Mouse (Mus musculus): ENCODE measurements around the gene Eps8. TPM values are rescaled to one million over a fixed set of nuclear protein-coding genes. Genes with fewer than 3 reads are reported as not detected.
"Not testable (repeated sequence)": the region's sequence is repeated elsewhere in the genome, so short reads cannot be mapped to it uniquely, and the experiment has no call there.

Eps8 gene
- polyA plus RNA-seq, 1 experiment from 2014 or later, result 102 TPM

DNA sequence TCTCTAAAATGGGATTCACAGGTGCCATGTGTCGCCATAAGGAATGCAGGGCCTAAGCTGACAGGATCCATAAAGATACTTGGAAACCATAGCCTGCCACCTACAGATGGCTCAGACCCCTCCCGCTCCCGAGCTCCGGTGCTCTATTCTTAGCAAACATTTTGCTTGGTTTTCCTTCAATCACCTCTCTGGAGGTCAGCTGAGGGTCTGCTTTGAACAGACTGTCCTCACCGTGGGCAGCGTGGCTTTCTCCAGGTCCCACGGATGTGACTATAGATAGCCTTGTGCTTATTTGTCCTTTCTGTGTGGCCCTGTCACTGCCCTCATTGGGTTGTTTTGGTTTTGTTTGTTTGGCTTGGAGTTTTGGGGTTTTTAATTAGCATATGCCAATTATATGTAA lies 196.5 kb downstream of the Eps8 start:
- ATAC-seq, result no peak
- no peaks in the 10 kb centered on the region for H3K9me3 ChIP-seq (ENCODE audit: control insufficient read depth, low read length)

DNA sequence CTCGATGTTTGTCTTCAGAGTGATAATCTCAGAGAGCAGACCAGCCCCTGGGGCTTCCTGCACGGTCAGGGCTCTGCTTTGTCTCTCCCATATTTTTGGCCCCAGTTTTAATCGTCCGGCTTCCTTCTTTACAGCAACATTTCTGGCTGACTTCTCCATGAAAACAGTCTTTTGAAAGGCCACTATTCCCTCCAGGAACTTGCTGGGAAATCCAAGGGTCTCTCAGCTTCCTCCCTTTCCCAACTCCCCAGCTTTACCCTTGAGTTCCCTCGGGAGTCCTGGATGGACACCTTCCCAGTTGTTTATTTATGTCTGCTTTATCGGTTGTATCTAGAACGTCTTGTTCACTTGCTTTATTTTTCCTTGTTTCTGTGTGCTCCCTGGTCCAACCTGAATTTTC lies 197.5 kb downstream of the Eps8 start:
- Histone ChIP-seq H3K4me3 (ENCODE audit: low read length) (no peak overlapping the region), H3K9ac (ENCODE audit: low read depth, low read length) (no peak overlapping the region), H3K27ac (ENCODE audit: low read length) (no peak overlapping the region), H3K9me3 (ENCODE audit: control insufficient read depth, low read length) (no peaks in the 10 kb centered on the region), H3K4me1 (ENCODE audit: control insufficient read depth, insufficient read depth, low read length) (peaks cover 5% of the 10 kb centered on the region), H3K27me3 (replicated peaks; ENCODE audit: control insufficient read depth, insufficient read depth, low read length) (no peaks in the 10 kb centered on the region), H3K36me3 (ENCODE audit: control insufficient read depth, insufficient read depth, low read length) (no peaks in the 10 kb centered on the region), H3K4me2 (ENCODE audit: low read depth, low read length) (0 out of 2 replicates have a peak overlapping the region, but pooled peaks have one; percentile 0)
- no peak for ATAC-seq
- WGBS, result 29% methylated on average over 7 of the region's 7 CpGs

More for the DNA sequence above, 196.5 kb downstream of the Eps8 start:
- Histone ChIP-seq H3K27me3 (replicated peaks; ENCODE audit: control insufficient read depth, insufficient read depth, low read length) (no peaks in the 10 kb centered on the region), H3K4me2 (ENCODE audit: low read depth, low read length) (no peak overlapping the region), H3K9ac (ENCODE audit: low read depth, low read length) (no peak overlapping the region), H3K27ac (ENCODE audit: low read length) (no peak overlapping the region), H3K4me3 (ENCODE audit: low read length) (no peak overlapping the region), H3K4me1 (ENCODE audit: control insufficient read depth, insufficient read depth, low read length) (peaks cover 5% of the 10 kb centered on the region), H3K36me3 (ENCODE audit: control insufficient read depth, insufficient read depth, low read length) (no peaks in the 10 kb centered on the region)
- 81% methylated on average over 7 of the region's 7 CpGs for WGBS

DNA sequence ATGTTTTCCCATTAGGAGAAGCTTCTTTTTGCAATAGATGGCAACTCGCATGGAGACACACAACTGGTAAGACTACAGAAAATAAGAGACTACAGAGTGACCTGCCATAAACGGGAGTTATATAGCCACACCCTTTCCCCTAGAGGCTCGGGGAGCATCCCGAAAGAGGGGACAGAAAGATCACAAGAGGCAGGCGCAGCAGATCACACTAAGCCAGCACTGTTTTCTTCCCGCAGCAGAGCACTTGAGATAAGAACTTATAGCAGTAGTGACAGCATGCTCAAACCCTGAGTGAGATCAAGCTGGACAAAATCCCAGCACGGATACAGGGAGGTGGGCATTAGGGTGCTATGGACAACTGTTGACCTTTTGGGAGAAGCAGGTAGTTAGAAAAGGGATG lies 198.6 kb downstream of the Eps8 start:
- 0 out of 2 replicates have a peak overlapping the region, but pooled peaks have one; percentile 14 for H3K4me2 ChIP-seq (ENCODE audit: low read depth, low read length)
- 0 out of 2 replicates have a peak, but pooled peaks have one; percentile 16 for ATAC-seq

DNA sequence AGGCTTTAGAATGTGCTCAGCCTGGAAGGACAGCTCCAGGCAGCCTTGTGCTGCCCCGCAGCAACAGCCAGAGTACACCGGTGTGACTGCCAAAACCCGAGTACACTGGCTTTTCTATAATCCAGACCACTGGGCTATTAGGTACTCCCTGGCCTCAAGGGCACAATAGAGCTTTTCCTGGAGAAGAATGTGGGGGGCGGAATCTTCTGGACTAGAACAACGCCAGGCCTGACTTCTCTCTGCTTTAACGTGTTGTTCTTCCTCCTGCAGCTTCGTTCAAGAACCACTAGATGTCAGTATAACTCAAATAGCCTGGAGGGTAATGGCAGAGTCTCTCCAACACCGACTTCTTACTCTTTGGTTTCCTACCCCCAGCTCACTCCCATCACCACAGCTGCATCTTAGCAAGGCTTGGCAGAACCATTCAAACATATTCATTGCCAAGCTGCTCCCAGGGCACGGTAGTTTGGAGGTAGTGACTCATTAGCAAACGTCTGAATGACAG lies 199.1 kb downstream of the Eps8 start:
- Histone ChIP-seq H3K9me3 (ENCODE audit: control insufficient read depth, low read length) (no peaks in the 10 kb centered on the region), H3K27ac (ENCODE audit: low read length) (no peak overlapping the region), H3K9ac (ENCODE audit: low read depth, low read length) (no peak overlapping the region), H3K4me2 (ENCODE audit: low read depth, low read length) (0 out of 2 replicates have a peak overlapping the region, but pooled peaks have one; percentile 14), H3K36me3 (ENCODE audit: control insufficient read depth, insufficient read depth, low read length) (no peaks in the 10 kb centered on the region), H3K4me3 (ENCODE audit: low read length) (no peak overlapping the region), H3K27me3 (replicated peaks; ENCODE audit: control insufficient read depth, insufficient read depth, low read length) (no peaks in the 10 kb centered on the region), H3K4me1 (ENCODE audit: control insufficient read depth, insufficient read depth, low read length) (peaks cover 5% of the 10 kb centered on the region)
- peak; percentile 77 for ATAC-seq
- WGBS, result 13% methylated on average over 10 of the region's 10 CpGs

More for the DNA sequence above, 198.6 kb downstream of the Eps8 start:
- H3K4me1 ChIP-seq (ENCODE audit: control insufficient read depth, insufficient read depth, low read length), result peaks cover 5% of the 10 kb centered on the region
- H3K4me3 ChIP-seq (ENCODE audit: low read length), result no peak overlapping the region
- WGBS, result 47% methylated on average over 7 of the region's 7 CpGs
- no peak overlapping the region for H3K9ac ChIP-seq (ENCODE audit: low read depth, low read length)
- H3K9me3 ChIP-seq (ENCODE audit: control insufficient read depth, low read length), result no peaks in the 10 kb centered on the region
- no peaks in the 10 kb centered on the region for H3K36me3 ChIP-seq (ENCODE audit: control insufficient read depth, insufficient read depth, low read length)
- no peak overlapping the region for H3K27ac ChIP-seq (ENCODE audit: low read length)
- no peaks in the 10 kb centered on the region for H3K27me3 ChIP-seq (replicated peaks; ENCODE audit: control insufficient read depth, insufficient read depth, low read length)

DNA sequence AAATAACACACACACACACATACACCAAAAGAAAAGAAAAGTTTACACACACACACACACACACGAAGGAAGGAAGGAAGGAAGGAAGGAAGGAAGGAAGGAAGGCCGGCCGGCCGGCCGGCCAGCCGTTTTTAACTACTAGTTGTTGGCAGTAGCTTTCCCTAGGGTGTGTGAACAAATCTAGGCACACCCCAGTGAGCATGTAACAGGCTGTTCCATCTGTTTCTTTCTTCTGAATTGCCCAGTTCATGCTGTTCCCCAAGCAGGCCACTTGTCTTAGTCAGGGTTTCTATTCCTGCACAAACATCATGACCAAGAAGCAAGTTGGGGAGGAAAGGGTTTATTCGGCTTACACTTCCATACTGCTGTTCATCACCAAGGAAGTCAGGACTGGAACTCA lies 208.6 kb downstream of the Eps8 start:
- H3K4me2 ChIP-seq (ENCODE audit: low read depth, low read length); ATAC-seq: not testable (repeated sequence)
- 77% methylated on average over 6 of the region's 7 CpGs for WGBS

DNA sequence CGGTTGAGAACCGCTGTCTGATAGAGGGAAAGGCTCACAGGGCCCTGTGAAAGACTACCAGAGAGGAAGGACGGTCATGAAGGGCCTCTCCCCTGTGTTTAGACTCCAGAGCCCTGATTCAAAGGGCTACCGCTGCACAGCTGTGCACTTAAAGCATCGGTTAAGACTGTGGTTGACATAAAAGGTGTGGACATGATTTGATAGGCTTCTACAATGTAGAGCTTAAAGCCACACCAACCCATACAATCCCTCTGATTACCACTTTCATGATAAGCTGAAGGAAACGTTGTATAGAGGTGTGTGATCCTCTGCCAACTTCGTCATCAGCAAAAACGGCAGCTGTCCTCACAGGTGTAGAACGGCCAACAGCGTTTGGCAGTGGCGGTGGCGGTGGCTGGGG lies 211.6 kb downstream of the Eps8 start:
- H3K9ac ChIP-seq (ENCODE audit: low read depth, low read length), result no peak overlapping the region
- H3K27me3 ChIP-seq (replicated peaks; ENCODE audit: control insufficient read depth, insufficient read depth, low read length), result no peaks in the 10 kb centered on the region
- H3K4me2 ChIP-seq (ENCODE audit: low read depth, low read length), result no peak overlapping the region
- H3K9me3 ChIP-seq (ENCODE audit: control insufficient read depth, low read length), result no peaks in the 10 kb centered on the region
- WGBS, result 89% methylated on average over 12 of the region's 12 CpGs
- 0 out of 2 replicates have a peak, but pooled peaks cover 3% of the 10 kb centered on the region for H3K4me1 ChIP-seq (ENCODE audit: control insufficient read depth, insufficient read depth, low read length)
- no peaks in the 10 kb centered on the region for H3K36me3 ChIP-seq (ENCODE audit: control insufficient read depth, insufficient read depth, low read length)
- no peak overlapping the region for H3K27ac ChIP-seq (ENCODE audit: low read length)
- H3K4me3 ChIP-seq (ENCODE audit: low read length), result no peak overlapping the region
- no peak for ATAC-seq

More for the DNA sequence above, 208.6 kb downstream of the Eps8 start:
- H3K27me3 ChIP-seq (replicated peaks; ENCODE audit: control insufficient read depth, insufficient read depth, low read length); H3K4me1 ChIP-seq (ENCODE audit: control insufficient read depth, insufficient read depth, low read length); H3K9me3 ChIP-seq (ENCODE audit: control insufficient read depth, low read length); H3K27ac ChIP-seq (ENCODE audit: low read length); H3K4me3 ChIP-seq (ENCODE audit: low read length); H3K9ac ChIP-seq (ENCODE audit: low read depth, low read length); H3K36me3 ChIP-seq (ENCODE audit: control insufficient read depth, insufficient read depth, low read length): not testable (repeated sequence)

DNA sequence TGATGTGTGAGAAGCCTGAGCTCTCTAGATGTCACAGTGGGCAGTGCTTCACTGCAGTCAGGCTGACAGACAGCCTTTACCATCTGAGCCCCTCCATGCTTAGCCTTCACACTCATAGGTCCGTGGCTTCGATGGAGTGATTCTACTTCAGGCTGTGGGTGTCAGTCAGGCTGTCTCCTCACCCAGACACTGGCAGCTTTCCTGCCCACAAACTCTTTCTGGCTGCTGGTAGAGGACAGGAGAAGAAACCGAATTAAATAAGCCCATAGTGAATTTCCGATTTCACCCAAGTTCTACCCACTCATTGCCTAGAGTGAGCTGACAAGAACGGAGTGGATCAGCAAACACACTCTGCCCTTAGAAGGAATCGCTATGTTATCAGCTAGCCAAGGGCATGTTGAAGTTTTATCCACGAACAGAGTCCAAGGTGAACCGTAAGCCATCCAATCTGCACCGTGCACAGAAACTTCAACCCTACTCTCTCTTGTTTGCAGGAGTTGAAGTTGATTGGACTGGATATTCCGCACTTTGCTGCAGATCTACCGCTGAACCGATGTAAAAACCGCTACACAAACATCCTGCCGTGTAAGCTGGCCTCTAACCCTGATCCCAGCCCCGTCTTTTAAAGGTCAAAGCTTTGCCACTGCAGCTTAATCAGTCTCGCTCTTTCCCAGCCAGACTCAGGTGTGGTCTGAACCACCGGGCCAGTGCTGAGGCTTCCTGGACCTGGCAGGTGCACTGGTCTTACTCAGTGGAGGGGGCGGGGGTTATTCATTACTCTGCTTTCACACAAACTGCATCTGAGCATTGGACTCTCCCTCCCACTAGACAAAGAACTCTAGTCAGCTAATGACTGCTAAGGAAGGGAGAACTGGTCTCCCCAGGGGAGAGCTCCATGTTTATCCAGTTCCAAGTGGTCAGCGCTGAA lies 213.9 kb downstream of the Eps8 start:
- ATAC-seq, result peak; percentile 84
- H3K9me3 ChIP-seq (ENCODE audit: control insufficient read depth, low read length), result no peaks in the 10 kb centered on the region
- no peak overlapping the region for H3K27ac ChIP-seq (ENCODE audit: low read length)
- H3K4me2 ChIP-seq (ENCODE audit: low read depth, low read length), result 0 out of 2 replicates have a peak overlapping the region, but pooled peaks have one; percentile 6
- H3K27me3 ChIP-seq (replicated peaks; ENCODE audit: control insufficient read depth, insufficient read depth, low read length), result no peaks in the 10 kb centered on the region
- H3K4me1 ChIP-seq (ENCODE audit: control insufficient read depth, insufficient read depth, low read length), result 0 out of 2 replicates have a peak, but pooled peaks cover 3% of the 10 kb centered on the region
- H3K4me3 ChIP-seq (ENCODE audit: low read length), result no peak overlapping the region
- WGBS, result 62% methylated on average over 19 of the region's 19 CpGs
- no peaks in the 10 kb centered on the region for H3K36me3 ChIP-seq (ENCODE audit: control insufficient read depth, insufficient read depth, low read length)
- no peak overlapping the region for H3K9ac ChIP-seq (ENCODE audit: low read depth, low read length)

DNA sequence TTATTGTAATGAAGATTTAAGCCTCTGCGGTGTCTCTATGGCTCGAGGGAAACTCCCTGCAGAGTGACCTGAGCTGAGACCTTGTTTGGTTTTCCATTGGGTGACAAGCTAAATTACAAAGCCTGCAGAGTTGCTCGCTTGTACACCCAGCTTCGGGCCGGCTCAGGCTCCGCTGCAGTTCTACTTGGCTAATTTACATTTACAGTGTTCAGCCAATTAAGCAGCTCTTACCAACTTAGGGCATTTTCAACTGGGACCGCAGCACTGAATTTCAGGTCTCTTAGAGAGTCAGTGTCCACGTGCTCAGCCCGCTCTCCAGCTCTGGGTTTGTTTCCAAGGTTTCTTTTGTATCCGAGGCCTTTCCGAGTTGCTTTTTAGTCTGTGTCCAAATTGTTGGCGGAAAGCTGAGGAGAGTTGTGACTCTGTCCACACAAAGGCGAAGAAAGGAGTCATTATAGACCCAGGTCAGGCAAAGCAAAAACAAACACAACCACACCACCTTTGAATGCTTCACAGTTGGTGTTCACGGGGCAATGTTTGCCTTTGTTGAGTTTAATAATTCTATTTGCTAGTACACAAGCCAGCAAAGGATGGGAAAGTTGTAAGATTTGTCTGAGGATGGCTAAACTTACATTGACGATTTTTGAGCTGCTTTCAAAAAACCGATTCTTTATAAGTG lies 216.6 kb downstream of the Eps8 start:
- no peak overlapping the region for H3K4me2 ChIP-seq (ENCODE audit: low read depth, low read length)
- ATAC-seq, result no peak
- no peak overlapping the region for H3K4me3 ChIP-seq (ENCODE audit: low read length)
- 0 out of 2 replicates have a peak, but pooled peaks cover 3% of the 10 kb centered on the region for H3K4me1 ChIP-seq (ENCODE audit: control insufficient read depth, insufficient read depth, low read length)
- H3K27ac ChIP-seq (ENCODE audit: low read length), result no peak overlapping the region
- H3K9me3 ChIP-seq (ENCODE audit: control insufficient read depth, low read length), result no peaks in the 10 kb centered on the region
- H3K27me3 ChIP-seq (replicated peaks; ENCODE audit: control insufficient read depth, insufficient read depth, low read length), result no peaks in the 10 kb centered on the region
- H3K9ac ChIP-seq (ENCODE audit: low read depth, low read length), result no peak overlapping the region
- H3K36me3 ChIP-seq (ENCODE audit: control insufficient read depth, insufficient read depth, low read length), result no peaks in the 10 kb centered on the region
- 56% methylated on average over 16 of the region's 16 CpGs for WGBS

DNA sequence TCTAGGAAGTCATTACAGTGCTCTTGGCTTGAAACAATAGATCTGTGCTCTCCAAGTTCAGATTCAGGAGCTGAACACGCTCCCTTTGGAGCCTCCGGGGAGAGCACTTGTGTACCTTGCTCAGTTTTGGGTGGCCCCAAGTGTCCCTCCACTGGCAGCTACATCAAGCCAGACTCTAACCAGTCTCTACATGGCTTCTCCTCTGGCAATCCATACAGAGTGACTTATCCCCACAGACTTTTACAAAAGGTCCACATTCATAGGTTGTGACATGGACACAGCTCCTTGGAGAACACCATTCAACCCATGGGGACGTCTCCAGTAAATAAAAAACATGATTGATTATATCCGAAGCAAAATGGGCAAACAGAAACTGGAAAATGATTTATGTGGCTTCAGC lies 217.2 kb downstream of the Eps8 start:
- Histone ChIP-seq H3K9ac (ENCODE audit: low read depth, low read length) (no peak overlapping the region), H3K4me3 (ENCODE audit: low read length) (no peak overlapping the region), H3K36me3 (ENCODE audit: control insufficient read depth, insufficient read depth, low read length) (no peaks in the 10 kb centered on the region), H3K4me1 (ENCODE audit: control insufficient read depth, insufficient read depth, low read length) (0 out of 2 replicates have a peak, but pooled peaks cover 3% of the 10 kb centered on the region), H3K27me3 (replicated peaks; ENCODE audit: control insufficient read depth, insufficient read depth, low read length) (no peaks in the 10 kb centered on the region), H3K9me3 (ENCODE audit: control insufficient read depth, low read length) (no peaks in the 10 kb centered on the region), H3K27ac (ENCODE audit: low read length) (no peak overlapping the region), H3K4me2 (ENCODE audit: low read depth, low read length) (no peak overlapping the region)
- no peak for ATAC-seq
- WGBS, result 70% methylated on average over 4 of the region's 4 CpGs

Data from intestine, embryonic 16.5 days (tissue).